ENCODE assay signal across 11 mouse cellular contexts in genomic region chrX:11463955-11464511, GRCm38 (mm10).
"Had no signal": no experiment of that assay in that cellular context is flagged by ENCODE, and none has a peak within 500 bp of the region (broad histone marks: within the 10 kb centered on the region; RNA-seq: fewer than 3 reads in every experiment).

No protein-coding gene starts in this region.

- DNase-seq: liver; liver, embryonic 13.5 days; liver, postnatal 0 days; lung, postnatal 14 days; thymus, postnatal 36 days had no signal

- H3K27me3 ChIP-seq: liver, embryonic 13.5 days had no signal

- H3K4me2 ChIP-seq: kidney, embryonic 15.5 days; limb, embryonic 12.5 days; liver, embryonic 13.5 days; midbrain, embryonic 13.5 days had no signal

- H3K27ac ChIP-seq: hindbrain, postnatal 0 days; kidney, embryonic 15.5 days; layer of hippocampus, adult 2 months; left cerebral cortex, adult 2 months; limb, embryonic 12.5 days; liver, embryonic 13.5 days; midbrain, embryonic 13.5 days had no signal

- H3K36me3 ChIP-seq: kidney, embryonic 15.5 days; limb, embryonic 12.5 days; liver, embryonic 13.5 days; midbrain, embryonic 13.5 days had no signal

- ATAC-seq: hindbrain, postnatal 0 days; liver, postnatal 0 days; midbrain, embryonic 13.5 days had no signal

- H3K9me3 ChIP-seq: kidney, embryonic 15.5 days; limb, embryonic 12.5 days; liver, embryonic 13.5 days; midbrain, embryonic 13.5 days had no signal

- H3K4me1 ChIP-seq: kidney, embryonic 15.5 days; limb, embryonic 12.5 days; liver, embryonic 13.5 days; midbrain, embryonic 13.5 days had no signal

- H3K9ac ChIP-seq: kidney, embryonic 15.5 days; limb, embryonic 12.5 days; liver, embryonic 13.5 days; liver, postnatal 0 days; midbrain, embryonic 13.5 days had no signal

- H3K4me3 ChIP-seq: kidney, embryonic 15.5 days; layer of hippocampus, adult 2 months; left cerebral cortex, adult 2 months; limb, embryonic 12.5 days; liver, embryonic 13.5 days; midbrain, embryonic 13.5 days had no signal
